Mouse (Mus musculus) urinary bladder, postnatal 25 days (tissue): ENCODE results near the gene Crtap.
"Not testable (repeated sequence)": the region's sequence is repeated elsewhere in the genome, so short reads cannot be mapped to it uniquely, and the experiment has no call there.

Experiments
- DNase-seq: peaks from one replicate; pipeline ENCODE4 v3.0.0; 2022; ENCODE audit warnings: low spot score

Crtap gene

GRCm38 (mm10) chr9:114394677-114395076, 4.2 kb upstream of the Crtap start:
- no peak for DNase-seq

GRCm38 (mm10) chr9:114394136-114394535, 3.7 kb upstream of the Crtap start:
- DNase-seq = not testable (repeated sequence)

- no peak for DNase-seq
Measured at GRCm38 (mm10) chr9:114390749-114391075, 237 bp upstream of the Crtap start.

- DNase-seq = no peak
Measured at GRCm38 (mm10) chr9:114389371-114389904, 1.0 kb downstream of the Crtap start.

GRCm38 (mm10) chr9:114388701-114389370, 1.6 kb downstream of the Crtap start:
- DNase-seq = no peak

- no peak for DNase-seq
Measured at GRCm38 (mm10) chr9:114388288-114388687, 2.2 kb downstream of the Crtap start.

- DNase-seq = no peak
Measured at GRCm38 (mm10) chr9:114387086-114387485, 3.4 kb downstream of the Crtap start.

GRCm38 (mm10) chr9:114385160-114385559, 5.3 kb downstream of the Crtap start:
- DNase-seq = no peak

- no peak for DNase-seq
Measured at GRCm38 (mm10) chr9:114384691-114385090, 5.8 kb downstream of the Crtap start.

GRCm38 (mm10) chr9:114382936-114383710, 7.4 kb downstream of the Crtap start:
- no peak for DNase-seq

GRCm38 (mm10) chr9:114380881-114381733, 9.4 kb downstream of the Crtap start:
- no peak for DNase-seq

GRCm38 (mm10) chr9:114379871-114380270, 10.6 kb downstream of the Crtap start:
- no peak for DNase-seq

GRCm38 (mm10) chr9:114377168-114377567, 13.3 kb downstream of the Crtap start:
- no peak for DNase-seq

GRCm38 (mm10) chr9:114375276-114375962, 15.1 kb downstream of the Crtap start:
- no peak for DNase-seq

GRCm38 (mm10) chr9:114371717-114372116, 18.8 kb downstream of the Crtap start:
- not testable (repeated sequence) for DNase-seq

- DNase-seq = not testable (repeated sequence)
Measured at GRCm38 (mm10) chr9:114369389-114369788, 21.1 kb downstream of the Crtap start.

GRCm38 (mm10) chr9:114368471-114368858, 22.0 kb downstream of the Crtap start:
- no peak for DNase-seq

- DNase-seq = peak; percentile 73
Measured at GRCm38 (mm10) chr9:114367783-114368470, 22.5 kb downstream of the Crtap start.

- not testable (repeated sequence) for DNase-seq
Measured at GRCm38 (mm10) chr9:114329855-114330254, 60.6 kb downstream of the Crtap start, which contains the start of gene Bcl2a1c. Gene Bcl2a1c (plus strand): TSS chr9:114330135.

- not testable (repeated sequence) for DNase-seq
Measured at GRCm38 (mm10) chr9:114328332-114328731, 62.1 kb downstream of the Crtap start.
